Mouse (Mus musculus) mouse embryonic stem cell (cell line): ENCODE measurements around the gene Tagln2.

Experiments used
- in situ Hi-C, 2 experiments: fragments of 300-500 bp; cut with MboI; formaldehyde crosslinking; loops; 1 replicate in 1 of 2; 3 replicates in 1 of 2; pipeline ENCODE4 v1.14.3; 2019 to 2020; ENCODE audit warnings: low sequenced_read_pairs in 2 of 2, low pct_unique_long_range_greater_than_20kb in 1 of 2, mixed read lengths in 1 of 2; ENCODE audit not compliant: unreplicated experiment in 1 of 2

Gene Tagln2

DNA sequence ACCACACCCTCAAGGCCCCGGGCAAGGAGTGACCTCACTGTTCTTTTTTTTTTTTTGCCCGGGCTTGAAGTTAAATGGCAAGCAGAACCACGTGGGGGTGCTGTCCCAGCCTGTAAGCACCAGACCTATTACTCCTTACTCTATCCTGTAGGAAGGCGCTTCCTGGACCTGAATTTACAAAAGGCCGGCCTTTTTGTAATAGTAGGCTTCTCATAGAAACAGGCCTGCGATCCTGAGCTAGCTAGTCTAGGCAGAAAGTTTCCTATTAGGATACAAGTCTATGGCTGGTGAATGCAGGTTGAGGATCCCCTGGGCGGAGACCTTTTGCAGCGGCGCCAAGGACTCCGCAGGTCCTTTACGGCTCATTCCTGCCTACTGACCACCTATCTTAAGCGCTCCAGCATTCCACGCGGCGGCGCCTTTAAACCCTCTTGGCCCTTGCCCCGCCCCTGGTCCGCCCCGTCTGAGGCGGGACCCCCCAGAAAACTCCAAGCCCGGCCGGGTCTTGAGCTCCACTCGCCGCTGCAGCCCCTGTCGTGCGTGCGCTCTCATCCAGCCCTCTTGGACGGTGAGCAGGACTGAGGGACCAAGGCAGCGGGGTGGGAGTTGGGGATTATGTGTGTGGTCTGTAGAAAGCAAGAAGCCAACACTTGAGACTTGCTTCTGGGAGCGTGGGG lies at the start of gene Tagln2:
TSS of gene Tagln2 (plus strand) at position 283 of the 677 bp plus-strand sequence.
- in situ Hi-C loops = no loop called here

DNA sequence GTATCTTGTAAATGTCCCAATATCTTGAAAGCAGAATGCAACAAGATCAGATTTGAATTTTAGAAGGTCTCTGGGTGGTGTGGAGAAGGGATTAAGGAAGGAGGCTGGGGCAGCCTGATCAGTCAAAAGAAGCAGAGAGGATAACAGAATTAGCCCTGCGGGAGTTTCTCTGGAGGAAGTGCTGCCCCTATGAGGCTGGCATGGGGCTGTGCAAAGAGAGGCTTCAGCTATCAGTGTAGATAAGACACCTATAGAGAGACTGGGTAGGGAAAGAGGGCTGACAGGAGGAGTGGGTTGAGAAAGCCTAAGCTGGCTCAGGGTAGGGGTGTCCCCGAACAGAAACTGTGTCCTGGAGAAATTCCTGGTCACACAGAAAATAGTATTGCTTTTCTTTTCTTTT lies 49.6 kb upstream of the Tagln2 start:
- in situ Hi-C loops = no loop called here

DNA sequence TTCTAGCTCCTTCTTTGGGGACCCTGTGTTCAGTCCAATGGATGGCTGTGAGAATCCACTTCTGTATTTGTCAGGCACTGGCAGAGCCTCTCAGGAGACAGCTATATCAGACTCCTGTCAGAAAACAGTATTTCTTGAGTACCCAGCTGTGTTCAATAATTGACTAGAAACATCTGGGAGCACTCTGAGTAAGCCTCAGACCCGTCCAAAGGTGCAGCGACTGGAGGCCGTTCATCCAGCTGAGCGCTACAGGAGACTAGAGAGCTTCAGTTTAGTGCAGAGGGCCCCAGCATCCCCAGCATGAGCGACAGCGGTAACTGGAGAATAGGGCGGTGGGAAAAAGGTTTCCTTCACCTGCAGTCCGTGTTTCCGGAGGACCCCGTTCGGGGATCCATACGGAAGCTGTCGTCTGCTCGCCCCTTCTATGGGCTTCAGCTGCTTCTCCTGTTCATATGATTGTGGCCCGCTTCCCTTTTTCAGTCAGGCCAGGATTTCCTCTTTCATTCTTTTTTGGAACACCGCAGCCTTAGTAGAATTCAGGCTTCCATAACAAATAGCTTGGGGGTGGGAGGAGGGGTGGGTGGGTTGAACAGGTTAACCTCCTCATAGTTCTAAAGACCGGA lies 48.9 kb upstream of the Tagln2 start:
- in situ Hi-C loops = no loop called here

DNA sequence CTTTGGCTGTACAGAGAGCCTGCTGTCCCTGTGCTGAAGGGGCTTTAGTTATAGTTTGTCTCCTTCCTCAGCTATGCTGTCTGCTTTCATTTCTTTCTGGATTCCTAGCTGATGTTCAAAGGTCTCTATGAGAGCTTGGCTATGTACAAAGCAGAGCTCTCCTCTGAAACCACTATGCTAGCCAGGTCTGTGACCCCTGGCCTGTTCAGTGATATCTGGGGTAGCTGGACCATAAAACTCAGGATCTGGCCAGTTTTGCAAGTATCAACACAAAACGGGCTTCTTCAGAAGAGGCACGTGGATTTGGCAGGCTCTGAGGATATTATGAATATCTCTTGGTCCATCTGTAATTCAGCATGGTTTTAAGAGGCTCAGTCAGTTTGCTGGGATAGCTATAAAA lies 46.9 kb upstream of the Tagln2 start:
- in situ Hi-C loops = no loop called here

DNA sequence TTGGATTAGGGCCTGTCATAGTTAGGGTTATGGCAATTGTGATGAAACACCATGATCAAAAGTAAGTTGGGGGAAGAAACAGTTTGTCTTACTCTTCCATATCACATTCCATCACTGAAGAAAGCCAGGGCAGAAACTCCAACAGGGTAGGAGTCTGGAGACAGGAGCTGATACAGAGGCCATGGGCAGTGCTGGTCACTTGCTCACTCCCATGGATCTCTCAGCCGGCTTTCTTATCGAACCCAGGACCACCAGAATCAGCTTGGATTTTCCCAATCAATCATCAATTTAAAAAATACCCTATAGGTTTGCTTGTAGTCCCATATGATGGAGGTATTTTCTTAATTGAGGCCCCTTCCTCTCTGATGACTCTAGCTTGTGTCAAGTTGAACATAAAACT lies 46.0 kb upstream of the Tagln2 start:
- in situ Hi-C loops = no loop called here

DNA sequence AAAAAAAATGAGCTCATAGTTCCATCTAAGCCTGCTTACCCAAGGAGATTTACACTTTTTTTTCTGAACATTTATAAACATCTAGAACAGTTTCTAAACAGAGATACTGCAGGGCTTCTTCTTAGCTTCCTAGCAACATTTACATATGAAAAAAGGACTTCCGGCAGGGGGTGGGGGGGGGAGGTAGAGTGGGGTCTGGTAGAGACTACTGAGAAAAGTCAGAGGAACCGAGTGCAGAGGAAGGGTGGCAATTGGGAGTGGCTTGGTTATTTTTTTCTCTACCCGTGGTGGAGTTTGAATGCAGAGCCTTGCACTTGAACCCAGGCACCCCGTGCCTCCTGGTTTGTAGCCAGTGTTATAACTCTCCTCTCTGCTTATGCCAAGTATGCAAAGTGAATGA lies 44.4 kb upstream of the Tagln2 start:
- in situ Hi-C loops = no loop called here

DNA sequence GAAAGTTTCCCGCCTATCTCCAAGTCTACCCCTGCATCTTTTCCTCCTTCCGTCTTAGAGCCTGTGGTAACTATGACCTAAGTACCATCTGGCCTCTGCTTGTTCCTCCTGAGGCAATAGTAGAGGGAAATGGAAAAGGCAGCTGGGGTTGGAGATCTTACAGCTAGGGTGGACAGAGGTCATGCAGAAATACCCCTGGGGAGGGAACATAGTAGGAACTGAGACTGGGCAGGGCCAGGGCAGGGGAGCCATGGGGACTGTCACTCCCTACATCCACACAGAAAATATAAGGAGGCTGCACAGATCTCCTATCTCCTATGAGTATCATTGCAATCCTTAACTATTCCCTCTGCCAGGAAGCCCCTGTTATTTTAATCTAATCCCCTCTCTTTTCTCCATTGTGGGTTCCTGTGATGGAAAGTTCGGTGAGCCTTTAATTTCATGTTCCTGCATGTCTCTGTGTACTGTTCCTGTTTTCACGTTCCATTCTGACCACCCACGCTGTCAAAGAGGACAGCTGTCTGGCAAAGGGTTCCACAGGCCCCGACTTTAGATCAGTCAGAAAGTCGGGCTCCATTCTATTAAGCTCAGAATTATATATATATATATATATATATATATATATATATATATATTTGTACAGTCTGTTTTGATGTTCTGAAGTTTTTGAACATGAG lies 43.7 kb upstream of the Tagln2 start:
- in situ Hi-C loops = no loop called here

DNA sequence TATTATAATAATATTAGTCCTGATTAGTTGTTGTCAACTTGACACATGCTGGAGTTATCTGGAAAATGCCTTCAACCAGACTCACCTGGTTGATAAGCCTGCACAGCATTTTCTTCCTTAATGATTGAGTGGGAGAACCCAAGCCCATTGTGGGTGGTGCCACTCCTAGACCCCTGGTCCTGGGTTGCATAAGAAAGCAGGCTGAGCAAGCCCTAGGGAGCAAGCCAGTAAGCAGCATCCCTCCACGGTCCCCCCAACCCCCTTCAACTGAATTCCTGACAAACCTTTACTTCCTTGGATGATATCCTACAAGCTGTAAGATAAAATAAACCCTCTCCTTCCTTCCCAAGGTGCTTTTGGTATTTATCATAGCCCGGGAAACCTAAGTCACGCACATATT lies 42.7 kb upstream of the Tagln2 start:
- in situ Hi-C loops = no loop called here

DNA sequence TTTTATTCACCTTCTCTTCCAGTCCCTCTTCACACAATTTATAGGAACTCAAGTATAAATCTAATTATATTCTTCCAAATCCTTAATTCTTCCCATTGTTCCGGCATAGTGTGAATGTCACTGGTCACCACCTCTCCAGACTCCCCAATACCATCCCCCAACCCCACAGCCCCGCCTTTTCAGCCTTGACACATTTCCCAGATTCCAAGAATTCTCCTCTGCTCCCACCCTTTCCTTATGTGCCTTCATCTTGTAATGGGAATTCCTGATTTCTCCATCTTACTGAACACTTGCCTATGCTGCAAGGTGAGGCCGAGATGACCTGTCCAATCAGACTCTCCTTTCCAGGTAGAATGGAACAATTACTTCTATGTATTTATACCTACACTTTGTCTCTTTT lies 41.8 kb upstream of the Tagln2 start:
- in situ Hi-C loops = no loop called here

DNA sequence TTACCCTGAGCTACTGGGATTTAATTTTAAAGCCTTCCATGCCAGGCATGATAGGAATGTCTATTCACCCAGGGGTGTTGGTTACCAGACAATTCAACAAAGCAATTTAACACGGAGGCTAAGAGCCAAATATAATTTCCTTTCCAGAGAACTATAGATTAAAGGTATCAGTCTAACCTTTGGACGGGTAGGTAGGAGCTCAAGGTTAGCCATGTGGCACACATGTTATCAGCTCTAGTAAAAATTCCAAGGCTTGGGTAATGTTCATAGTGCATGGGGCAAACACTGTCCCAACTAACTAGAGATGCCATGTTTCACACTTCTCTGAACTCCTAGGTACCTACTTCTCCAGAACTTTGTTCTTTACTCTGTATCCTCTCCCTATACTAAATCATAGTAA lies 38.2 kb upstream of the Tagln2 start:
- in situ Hi-C loops = no loop called here

DNA sequence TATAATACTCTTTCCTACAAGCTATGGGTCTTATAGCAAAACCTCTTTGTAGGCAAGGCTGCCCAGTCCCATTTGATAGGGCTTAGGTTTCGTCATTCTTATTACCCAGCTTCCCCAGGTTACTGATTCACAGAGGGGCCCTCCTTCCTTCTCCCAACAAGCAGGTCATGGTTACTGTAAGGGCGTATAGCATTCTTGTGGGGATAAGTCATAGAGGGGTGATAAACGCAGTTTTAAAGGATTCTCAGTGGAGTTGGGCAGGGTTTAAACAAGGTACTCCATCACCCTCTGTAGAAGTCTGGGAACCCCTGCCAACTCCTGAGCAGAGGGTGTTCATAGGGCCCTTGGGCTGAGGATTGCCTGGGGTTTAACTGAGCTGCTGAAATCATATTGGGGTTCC lies 37.3 kb upstream of the Tagln2 start:
- in situ Hi-C loops = no loop called here

DNA sequence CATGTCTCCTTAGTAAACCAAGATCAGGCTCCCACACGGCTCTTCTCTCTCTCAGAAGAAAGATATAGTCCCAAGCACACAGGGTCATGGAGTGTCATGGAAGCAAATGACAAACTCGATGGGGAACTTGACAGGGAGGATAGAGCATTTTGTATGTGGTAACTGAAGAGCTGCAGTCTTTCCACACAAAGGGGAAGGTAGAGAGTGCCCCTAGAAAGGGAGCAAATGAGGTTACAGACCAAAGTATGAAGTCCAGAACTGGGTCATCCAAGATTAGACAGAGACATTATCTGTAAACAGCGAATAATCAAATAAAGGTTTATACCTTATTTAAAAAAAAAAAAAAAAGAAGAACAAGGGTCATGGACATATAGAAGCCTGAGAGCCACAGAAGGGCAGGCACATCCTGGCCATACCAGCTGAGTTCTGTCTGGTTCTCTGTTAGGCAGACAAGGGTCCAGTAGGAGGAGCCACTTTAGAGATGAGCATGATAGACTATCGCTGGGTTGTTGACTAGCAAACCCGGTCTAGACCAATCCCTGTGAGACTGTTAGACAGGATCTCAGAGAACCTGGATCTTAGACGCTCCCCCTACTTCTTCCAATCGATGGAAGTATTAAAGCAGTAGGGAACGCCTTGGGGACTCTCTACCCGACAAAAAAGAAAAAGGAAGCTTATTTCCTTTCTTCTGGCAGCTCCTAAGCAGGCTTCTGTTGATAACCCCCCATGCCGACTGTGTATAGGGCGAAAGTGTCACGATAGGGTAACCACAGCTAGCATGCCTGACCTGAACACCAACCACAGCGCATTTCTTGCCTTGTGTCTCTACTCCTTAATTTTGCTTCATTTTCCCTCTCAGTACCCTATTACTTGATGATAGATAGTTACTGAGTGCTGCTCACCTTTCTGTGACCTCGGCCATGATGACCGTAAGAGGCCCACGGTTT lies 36.2 kb upstream of the Tagln2 start:
- in situ Hi-C loops = no loop called here

DNA sequence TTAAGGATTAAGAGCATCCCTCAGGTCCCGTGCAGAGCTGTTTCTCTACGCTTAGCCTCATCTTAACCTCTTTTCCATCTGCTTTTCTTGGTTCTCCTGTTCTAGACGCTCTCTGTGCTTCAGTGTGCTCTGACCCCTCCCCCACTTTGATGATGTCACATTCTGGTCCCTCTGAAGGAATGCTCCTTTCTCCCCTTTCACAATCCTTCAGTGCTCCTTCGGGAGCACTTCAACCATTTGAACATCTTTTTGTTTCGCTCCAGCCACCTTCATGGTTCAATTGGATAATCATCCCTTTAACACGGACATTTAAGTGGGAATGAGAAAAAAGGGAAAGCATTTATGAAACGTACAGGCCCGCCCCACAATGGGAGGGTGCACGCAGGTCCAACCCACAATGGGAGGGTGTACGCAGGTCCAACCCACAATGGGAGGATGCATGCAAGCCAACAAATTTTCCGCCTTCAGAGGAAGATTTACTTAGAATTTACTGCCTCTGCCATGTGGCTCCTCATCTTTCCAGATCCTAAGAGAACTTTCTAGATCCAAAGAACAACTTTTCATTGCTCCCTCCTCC lies 31.5 kb upstream of the Tagln2 start:
- in situ Hi-C loops = no loop called here

DNA sequence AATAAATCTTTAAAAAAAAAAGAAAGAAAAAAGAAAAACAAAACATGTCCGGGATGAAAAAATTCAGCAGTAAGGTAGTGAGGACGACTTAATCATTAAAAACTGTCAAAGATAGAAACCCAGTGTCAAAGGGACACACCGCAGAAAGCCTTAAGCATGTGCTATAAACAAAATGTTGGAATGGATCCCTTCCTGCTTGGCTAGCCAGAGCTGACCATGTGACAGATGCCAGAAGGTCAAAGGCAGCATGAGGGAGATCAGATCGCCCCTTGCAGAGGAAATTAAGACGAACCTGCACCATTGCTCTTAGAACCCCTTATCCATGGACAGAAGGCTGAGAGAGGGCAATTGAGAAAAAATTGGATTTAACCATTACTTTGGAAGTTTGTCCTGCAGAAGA lies 30.5 kb upstream of the Tagln2 start:
- in situ Hi-C loops = no loop called here

DNA sequence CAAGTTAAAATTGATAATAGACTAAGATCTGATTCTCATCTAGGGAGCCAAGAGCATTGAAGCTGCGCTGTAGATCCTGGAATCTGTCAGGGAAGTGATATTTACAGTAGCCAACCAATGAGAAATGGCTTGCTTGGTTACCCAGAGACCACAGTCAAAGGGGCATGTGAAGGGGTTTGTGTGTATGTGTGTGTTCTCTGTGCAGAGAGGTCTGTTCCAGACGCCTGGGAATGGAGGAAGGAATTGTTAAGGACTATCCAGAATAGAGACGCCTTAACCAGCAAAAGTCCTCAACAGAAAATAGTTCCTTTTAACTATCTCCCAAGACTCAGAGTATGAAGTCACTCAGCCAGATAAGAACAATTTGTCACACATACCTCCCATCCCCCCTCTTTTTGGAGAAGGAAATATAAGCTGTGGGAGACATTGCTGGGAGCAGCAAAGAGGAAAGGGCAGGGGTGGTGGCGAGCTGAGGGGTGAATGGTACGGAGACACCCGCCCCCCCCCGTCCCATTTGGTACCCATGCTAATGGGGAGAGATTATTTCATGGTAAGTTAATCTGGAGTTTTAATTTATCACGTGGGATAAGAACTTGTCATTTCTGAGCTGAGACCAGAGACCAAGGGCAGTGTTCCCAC lies 29.9 kb upstream of the Tagln2 start:
- in situ Hi-C loops = no loop called here

DNA sequence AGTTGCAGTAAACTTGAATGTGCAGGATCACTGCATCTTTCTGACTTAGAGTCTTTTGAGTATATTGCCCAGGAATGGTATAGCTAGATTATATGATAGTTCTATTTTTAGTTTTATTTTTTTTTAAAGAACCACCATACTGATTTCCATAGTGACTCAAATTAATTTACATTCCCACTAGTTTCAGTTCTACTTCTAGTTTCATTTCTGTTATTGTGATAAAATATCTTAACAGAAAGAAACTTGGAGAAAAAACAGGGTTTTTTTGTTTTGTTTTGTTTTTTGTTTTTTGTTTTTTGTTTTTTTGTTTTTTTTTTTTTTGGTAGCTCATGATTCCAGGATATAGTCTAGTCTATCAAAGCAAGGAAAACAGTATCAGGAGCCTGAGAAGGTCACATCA lies 26.9 kb upstream of the Tagln2 start:
- in situ Hi-C loops = no loop called here

DNA sequence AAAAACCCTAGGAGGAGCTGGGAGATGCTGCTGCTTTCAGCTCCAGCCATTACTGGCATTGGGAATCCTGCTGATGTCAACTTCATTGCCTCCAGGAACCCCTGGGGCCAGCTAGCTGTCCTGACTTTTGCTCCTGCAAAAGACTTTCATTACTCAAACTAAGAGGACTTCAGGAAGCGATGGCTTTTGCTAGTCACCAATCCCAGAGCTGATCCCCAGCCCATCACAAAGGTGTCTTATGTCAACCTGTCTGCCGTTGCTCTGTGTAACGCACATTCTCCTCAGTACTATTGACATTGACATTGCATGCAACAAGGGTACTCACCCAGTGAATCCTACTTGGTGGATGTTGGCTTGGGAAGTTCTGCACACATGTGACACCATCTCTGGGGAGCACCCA lies 25.7 kb upstream of the Tagln2 start:
- in situ Hi-C loops = no loop called here

DNA sequence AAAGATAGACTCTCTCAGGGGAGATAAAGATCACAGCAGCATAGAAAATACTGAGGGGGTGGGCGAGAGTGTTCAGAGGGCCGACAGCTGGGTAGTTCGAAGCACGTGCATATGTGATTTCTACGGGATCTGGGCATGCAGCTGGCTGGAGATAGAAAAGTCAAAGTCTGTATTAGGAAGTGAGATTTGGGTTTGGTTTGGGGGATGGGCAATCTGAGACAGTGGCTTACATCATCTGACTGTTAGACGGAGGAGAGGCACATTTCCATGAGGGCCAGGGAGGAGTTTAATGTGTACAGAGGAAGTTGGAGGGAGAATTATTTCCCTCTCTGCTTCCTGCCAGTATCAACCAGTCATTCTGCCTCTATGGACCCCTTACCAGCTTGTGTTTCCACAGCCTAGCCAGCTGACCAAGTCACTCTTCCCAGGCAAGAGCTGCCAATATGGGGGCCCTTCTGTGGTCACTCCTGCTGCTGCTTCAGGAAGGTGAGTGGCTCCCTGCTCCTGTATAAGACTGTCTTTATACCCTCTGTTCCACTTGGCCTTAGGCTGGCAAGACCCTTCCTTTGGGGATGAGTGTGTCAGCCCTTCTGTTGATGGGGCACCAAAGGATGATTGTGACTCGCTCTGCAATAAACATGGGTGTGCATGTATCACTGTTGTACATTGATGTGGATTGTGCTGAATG lies 24.6 kb upstream of the Tagln2 start, which contains the start of gene Slamf9:
TSS of gene Slamf9 (plus strand) at position 305 of the 688 bp plus-strand sequence.
- in situ Hi-C loops = loop anchor here in 1 of 2 experiments (5.0 kb wide), 1 partner anchor 58 kb away; no protein-coding TSS in a partner anchor
